Mouse (Mus musculus): ENCODE measurements around the gene Ank2.

DNA sequence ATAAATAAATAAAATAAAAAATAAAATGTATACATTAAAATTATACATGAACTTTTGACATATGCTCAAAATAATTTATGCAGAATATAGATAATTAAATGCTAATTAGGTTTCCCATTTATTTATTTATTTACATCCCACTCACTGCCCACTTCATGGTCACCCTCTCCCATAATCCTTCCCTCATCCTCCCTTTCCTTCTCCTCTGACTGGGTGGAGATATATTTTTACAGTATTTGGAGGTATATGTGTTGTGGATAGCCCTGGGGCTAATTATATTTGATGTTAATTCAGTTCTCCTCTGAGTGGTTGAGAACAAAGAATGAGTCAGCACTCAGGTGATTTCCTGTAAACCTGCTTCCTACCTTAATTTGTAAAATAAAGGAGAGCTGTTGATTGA, 582.8 kb downstream of the Ank2 start:
- TF ChIP-seq CTCF (IDR thresholded peaks at IDR 0.05; ENCODE audit: low read depth, low read length): no peak
- no peak for TF ChIP-seq TAL1 (conservative IDR thresholded peaks at IDR 0.05; ENCODE audit: low read depth, low read length)
- TF ChIP-seq GATA1 (IDR thresholded peaks at IDR 0.05; ENCODE audit: borderline replicate concordance, low read length): no peak
- TF ChIP-seq POLR2AphosphoS5 (IDR thresholded peaks at IDR 0.05; ENCODE audit: insufficient replicate concordance, low read depth, low read length): no peak
- TF ChIP-seq GATA2 (IDR thresholded peaks at IDR 0.05; ENCODE audit: borderline replicate concordance, low read depth, low read length): no peak

Measured in G1E (cell line).